Mouse (Mus musculus): Measurements from ENCODE around the gene Nip7.
"Not testable (repeated sequence)": the region's sequence is repeated elsewhere in the genome, so short reads cannot be mapped to it uniquely, and the experiment has no call there.

The Nip7 gene

DNA sequence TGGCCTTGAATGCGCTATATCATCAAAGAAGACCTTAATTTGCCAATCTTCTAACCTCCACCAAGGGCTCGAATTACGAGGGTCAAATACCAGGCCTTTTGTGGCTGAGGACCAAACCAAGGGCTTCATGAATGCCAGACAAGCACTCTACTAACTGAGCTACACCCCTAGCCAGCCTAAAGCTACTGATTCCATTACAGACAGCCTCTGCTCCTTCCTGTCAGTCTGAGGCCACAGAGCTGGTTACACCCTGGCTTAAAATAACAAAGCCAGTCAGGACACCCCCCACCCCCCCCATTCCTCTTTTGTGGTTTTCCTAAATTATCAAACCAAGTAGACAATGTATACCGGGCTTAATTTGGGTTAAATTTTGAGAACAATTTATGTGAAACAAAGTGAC is 17.0 kb downstream of the Nip7 start:
- no peak for DNase-seq

DNA sequence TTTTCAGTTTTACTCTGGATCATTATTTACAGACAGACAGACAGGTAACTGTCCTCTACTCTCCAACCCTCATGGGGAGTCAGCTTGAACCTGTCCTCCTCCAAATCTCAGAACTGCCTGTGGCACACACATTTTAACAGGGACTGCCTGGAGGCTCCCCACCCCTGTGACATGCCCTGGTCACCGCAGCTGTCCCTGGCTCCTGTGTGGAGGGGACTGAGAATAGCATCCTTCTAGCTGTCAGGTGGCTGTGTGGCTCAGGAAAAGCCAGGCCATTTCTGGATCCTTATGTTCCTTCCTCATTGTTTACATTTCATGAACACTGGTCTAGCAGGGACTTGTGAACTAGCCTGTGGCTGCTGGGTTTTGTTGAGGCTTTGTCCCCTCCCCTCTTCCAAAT is 17.5 kb downstream of the Nip7 start:
- DNase-seq = no peak

GRCm38 (mm10) chr8:107076239-107076888 is 19.7 kb downstream of the Nip7 start:
- DNase-seq = no peak

DNA sequence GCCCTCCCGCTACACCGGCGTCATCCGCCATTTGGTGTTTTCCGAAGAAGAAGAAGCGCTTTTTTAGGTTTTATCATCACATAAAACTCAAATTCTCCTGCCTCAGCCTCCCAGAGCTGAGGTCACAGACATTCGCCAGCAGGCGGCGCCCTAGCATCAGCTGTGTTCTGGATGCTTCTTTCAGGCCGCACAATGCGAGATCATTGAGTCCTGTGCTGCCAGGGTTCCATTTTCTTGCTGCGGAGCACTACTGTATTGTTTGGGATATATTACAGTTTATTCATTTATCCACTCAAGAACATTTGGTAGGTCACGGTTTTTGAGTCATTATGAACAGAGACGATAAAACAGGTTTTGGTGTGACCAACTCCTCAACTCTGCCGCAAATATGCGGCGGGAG is 28.7 kb downstream of the Nip7 start:
- DNase-seq = peak; percentile 68

GRCm38 (mm10) chr8:107086018-107086417 is 29.3 kb downstream of the Nip7 start:
- no peak for DNase-seq

GRCm38 (mm10) chr8:107088526-107089063 is 31.9 kb downstream of the Nip7 start:
- no peak for DNase-seq

DNA sequence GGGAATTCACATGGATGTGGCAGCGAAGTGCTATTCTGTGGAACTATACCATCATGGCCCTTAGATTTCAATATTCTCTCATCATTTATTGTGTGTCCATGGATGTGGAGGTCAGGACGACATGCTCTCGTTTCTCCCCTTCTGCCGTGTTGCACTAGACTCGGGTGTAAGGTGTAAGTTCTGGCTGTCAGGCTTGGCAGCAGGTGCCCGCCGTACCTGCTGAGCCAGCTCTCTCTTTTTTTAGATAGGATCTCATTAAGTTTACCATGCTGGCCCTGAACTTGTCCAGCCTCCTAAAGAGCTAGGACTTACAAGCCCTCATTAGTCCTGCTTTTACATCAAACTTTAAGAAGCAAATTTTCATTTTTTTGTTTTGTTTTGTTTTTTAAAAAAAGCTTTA is 33.9 kb downstream of the Nip7 start:
- DNase-seq = no peak

DNA sequence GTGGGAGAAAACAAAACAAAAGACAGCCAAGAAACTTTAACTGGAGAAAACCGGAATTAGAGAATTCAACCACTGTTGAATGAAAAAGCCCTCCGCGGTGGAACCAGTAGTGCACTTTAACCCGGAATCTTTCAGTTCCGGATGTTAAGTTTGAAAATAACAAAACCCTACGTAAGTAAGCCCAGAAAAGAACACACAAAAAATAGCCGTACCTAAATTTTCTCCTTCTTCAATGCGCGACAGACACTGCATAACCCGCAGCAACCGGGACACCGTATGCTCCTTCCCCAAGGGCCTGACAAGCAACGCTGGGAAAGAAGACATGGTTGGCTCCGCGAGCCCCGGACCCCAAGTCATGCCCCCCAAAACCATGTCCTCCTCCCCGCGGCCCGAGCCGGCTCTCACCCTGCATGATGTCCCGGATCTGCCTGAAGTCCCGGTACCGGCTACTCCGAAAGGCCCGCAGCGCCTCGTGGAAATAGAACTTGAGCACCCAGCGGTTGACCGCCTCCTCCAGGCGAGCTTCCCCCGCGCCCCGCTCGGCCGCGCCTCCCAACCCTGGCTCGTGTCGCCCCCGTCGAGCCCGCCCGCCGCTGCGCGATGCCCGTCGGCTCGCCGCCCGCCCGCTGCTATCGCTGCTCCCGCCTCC is 39.2 kb downstream of the Nip7 start:
- DNase-seq = no peak

- peak; percentile 91 for DNase-seq
Measured at GRCm38 (mm10) chr8:107096366-107097036, 39.8 kb downstream of the Nip7 start, which contains the start of gene Terf2. TSS of gene Terf2 (minus strand) at chr8:107096547.

DNA sequence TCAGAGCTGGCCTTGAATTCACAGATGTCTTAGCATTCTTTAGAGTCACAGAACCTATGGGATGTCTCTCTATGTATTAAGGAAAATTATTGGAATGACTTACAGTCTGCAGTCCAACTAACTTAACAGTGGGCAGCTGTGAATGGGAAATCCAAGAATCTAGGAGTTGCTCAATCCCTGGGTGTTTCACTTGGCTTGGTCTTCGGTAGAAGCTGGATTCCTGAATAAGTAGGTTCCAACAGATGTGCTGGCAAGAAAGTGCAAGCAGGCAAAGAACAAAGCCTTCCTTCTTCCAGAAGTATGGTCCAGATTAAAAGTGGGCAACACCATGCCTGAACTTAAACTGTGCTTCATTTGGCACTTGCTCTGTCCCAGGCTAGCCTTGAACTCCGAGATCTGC is 44.0 kb downstream of the Nip7 start:
- no peak for DNase-seq

- peak; percentile 90 for DNase-seq
Measured at GRCm38 (mm10) chr8:107104547-107104946, 47.9 kb downstream of the Nip7 start.

DNA sequence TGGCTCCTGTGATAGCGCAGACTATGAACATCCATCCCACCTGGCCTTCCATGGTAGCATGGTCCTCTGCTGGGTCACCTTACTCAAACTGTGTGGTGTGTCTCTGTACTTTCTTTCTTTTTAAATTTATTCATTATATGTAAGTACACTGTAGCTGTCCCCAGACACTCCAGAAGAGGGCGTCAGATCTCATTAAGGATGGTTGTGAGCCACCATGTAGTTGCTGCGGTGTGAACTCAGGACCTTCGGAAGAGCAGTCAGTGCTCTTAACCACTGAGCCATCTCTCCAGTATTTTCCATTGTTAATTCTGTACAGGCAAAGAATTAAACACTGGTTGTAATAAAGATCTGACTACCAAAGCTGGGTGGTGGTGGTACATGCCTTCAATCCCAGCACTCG is 51.4 kb downstream of the Nip7 start:
- DNase-seq = not testable (repeated sequence)

GRCm38 (mm10) chr8:107108978-107109720 is 52.5 kb downstream of the Nip7 start:
- DNase-seq = no peak

GRCm38 (mm10) chr8:107109816-107110435 is 53.2 kb downstream of the Nip7 start:
- no peak for DNase-seq
